Mouse (Mus musculus): ENCODE measurements around the gene Efna2. TPM values are rescaled to one million over a fixed set of nuclear protein-coding genes. Genes with fewer than 3 reads are reported as not detected.

Efna2 gene
- polyA plus RNA-seq (2017; shearing (Covaris generic)): 0.22 TPM

DNA sequence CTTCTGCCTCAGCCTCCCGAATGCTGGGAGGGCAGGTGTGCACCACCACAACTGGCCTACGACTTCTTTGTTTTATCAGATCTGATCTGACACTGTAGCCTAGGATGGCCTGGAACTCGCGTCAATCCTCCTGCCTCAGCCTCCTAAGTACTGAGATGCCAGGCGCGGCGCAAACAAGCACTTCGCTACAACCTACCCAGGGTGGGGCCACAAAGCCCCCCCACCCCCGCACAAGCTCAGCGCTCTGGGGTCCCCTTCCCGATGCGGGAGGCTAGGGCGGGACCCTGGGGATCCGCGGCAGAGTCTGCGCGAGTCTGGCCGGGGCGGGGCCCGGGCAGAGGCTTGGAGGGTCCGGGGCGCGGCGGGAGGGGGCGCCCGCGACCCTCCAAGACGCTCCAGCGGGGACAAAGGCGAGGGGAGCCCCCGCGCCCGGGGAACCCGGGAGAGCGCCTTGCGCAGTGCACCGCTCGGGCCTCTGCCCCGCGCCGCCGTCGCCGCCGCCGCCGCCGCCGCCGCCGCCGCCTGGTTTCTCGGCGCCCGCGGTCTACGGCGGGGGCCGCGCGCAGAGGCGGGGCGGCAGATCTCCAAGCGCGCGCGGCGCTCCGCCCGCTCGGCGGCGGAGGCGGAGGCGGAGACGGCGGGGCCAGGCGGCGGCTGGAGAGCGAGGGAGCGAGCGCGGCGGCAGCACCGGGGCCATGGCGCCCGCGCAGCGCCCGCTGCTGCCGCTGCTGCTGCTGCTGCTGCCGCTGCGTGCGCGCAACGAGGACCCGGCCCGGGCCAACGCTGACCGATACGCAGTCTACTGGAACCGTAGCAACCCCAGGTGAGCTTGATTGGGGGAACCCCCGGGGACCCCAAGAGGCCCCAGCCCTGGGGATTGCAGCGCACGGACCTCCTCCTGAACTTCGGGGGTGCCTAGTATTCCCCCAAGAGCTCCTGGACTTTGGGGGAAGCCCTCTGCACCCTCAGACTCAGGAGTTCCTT is at the start of gene Efna2:
Gene Efna2 (plus strand): TSS at position 415 of the 984 bp plus-strand sequence.

DNA sequence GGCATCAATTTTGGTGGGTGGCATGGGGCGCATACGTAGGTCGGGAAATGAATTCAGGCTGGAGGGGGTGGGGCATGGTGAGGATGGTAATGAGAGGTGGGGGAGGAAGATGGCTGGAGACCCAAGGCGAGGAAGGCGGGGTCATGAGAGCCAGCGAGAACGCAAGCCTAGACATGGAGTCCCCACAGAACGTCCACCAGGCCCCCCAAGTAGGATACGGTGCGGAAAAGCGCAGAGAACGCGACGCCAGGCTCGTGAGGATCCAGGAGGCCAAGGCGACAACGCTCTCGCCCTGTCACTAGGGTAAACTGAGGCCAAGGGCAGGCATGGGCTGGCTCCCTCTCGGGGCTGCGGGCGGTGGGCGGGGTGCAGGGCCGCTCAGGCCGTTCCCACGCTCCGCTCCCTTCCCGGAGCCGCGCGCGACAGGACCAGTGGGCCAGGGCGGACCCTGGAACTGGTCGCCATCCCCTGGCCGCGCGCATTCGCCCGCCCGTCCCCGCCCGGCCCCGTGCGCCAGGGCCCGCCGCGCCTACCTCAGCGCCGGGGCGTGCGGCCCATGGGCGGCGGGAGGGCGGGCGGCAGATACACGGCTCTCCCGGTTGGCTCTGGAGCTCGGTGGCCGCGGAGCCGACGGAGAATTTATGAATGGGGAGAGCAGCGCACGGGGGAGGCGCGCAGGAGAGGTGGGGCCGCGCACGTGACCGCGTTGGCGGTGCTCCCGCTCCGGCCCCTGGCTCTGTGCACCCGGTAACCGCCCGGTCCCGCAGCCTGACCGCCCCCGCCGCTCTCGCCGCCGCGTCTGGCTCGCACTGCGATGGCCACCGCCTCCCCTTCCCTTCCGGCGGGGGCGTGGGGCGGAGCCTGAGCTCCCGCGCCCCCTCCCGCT is 40.5 kb upstream of the Efna2 start, which contains the start of gene Atp5d:
Gene Atp5d (plus strand): TSS at position 80 of the 886 bp plus-strand sequence.

DNA sequence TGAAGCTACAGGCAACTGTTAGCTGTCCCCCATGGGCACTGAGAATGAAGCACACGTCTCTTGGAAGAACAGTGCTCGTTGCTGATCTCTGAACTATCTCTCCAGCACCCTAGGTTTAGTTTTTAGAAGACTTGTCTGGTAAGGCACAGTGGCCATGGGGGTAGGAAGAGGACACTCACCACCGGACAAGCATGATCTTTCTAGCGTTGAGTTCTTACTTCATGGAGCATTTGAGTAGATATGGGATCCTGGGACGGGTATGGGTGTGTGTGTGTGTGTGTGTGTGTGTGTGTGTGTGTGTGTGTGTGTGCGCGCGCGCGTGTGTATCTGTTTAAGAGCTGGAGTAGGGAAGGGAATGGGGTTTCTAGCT is 38.6 kb upstream of the Efna2 start, which contains the start of gene Cbarp:
Gene Cbarp (minus strand): TSS at position 170 of the 370 bp plus-strand sequence.

DNA sequence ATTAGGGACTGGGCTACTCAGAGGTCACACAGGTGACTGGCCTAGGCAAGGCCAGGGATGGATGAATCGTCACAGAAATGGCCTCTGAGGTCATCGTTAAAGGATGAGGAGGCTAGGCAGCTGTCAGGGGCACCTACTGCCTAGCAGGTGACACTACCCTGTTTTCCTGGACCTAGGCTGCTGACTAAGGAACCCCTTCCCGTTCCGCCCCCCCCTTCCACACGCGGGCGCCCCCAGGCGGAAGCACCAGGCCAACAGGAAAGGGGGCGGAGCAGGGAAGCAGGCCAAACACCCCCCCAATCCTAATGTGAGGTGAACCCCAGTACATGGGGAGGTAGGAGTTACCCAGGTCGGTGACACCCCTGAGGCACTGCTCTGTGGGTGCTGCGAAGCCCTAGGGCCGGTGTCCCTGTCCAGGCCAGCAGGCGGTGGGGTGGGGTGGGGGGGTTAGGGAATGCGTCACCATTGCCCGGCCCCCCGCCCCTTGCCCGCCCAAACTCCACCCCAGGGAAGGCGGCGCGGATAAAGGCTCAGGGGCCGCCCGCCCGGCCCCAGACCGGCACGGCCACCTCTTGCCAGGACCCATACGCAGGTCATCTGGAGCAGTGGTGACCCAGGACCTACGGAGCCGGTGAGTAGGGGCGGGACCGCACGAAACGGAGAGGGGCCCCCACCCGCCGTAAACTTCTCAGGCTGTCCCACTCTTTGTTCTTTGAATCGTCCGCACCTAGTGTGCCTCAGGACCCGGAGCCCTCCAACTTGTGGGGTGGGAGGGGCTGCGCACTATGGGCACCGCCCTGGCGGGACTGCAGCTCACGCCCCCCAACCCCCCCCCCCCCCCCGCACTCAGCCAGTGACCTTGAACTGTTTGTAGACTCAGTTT is 31.3 kb upstream of the Efna2 start, which contains the start of gene Midn:
Gene Midn (plus strand): TSS at position 554 of the 883 bp plus-strand sequence.

DNA sequence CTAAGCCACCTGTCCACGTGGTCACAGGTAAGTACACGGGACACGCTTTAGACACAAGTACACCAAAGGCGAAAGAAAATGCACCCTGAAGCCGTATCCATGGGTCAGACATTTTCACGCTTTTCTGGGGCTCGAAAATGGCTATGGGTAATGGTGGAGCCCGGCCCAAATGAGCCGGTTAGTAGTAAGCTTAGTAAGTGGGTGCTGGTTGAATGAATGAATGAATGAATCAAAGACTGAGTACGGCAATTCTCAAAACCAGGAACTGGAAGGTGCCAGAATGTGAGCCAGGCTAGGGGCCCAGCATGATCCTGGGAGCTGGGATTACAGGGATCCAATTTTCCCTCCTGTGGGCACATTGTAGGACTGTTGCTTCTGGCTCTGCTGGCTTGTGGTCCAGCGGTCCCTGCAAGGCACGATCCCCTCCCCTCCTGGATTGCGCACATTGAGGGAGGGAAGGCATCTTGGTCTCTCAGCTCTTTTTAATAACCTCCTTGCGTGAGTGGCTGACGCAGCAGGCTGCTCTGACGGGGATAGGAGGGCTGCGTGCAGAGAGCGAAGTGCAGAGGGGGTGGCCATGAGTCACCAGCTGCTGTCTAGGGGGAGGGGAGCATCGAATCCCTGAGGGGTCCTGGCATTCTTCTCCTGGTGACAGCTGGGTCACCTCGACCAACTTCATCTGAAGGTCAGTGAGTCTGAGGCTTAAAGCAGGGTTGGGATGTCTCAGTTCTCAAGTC is 13.7 kb upstream of the Efna2 start, which contains the start of gene Cirbp:
Gene Cirbp (plus strand): TSS at position 594 of the 737 bp plus-strand sequence.

DNA sequence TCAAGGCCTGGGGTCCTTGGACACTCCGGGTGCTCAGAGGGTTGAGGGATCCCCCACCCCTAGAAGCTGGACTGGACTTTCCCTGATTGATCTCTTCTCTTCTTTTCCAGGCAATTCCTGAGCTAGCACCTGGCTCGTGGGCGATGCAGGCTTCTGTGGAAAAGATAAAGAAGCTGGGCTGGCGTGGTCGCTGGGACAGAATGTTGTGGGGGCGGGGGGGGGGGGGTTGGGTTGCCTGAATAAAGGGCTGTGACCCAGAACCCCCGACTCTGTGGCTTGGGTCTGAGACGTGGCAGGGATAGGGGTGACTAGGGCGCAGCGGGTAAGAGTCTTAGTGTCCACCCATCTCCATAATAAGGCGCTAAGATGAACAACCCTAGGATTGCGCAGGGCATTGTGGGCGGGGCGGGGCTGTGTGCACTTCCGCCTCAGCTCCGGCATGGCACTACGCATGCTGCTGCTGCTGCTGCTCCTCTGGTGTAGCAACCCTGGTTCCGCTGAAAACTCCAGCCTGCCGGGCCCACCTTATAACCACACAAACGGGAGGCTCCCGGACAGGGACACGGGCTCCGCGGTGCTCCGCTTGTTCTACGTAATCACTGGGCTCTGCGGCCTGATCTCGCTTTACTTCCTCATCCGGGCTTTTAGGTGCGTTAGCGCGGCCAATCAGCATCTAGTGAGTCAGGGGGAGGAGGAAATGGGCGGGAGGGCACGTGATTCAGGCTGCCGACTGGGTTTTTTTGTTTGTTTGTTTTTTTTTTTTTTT is 6.6 kb upstream of the Efna2 start, which contains the start of gene 1600002K03Rik:
Gene 1600002K03Rik (plus strand): TSS at position 418 of the 766 bp plus-strand sequence.

DNA sequence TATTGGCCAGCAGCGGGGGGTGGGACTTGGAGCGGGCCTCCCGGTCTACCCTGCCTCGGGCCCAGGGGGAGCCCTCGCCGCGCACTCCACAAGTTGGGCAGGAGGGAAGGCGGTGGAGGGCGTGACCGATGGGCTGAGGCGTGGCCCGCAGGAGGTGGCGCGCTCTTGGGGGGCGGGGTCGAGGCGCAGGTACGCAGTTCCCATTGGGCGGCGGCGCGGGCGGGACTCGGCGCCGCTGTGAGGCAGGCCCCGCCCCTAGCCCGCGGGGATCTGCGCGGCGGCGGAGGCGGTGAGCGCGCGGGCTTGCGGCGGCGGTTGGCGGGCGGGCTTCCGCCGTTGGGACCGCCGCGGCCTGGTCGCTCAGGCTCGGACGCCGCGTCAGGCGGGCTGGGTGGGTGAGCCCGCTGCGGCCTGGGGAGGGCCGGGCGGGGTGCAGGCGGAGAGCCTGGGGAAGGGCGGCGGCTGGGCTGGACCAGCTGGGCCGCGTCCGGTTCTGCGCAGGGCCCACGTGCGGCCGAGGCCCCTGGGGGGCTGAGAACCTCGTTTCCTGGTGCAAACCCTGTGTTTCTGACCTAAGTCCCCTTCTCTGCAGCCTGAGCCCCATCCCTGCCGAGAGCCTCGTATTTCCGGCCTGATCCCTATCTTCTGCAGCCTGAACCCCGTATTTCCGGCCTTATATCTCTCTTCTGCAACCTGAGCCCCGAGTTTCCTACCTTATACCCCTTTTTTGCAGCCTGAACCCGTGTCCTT is 47.3 kb downstream of the Efna2 start, which contains the start of gene Mum1:
Gene Mum1 (plus strand): TSS at position 19 of the 750 bp plus-strand sequence.

Other genes with a start within 250 kb of the Efna2 start
- 83.7 TPM for gene Wdr18, start 219.3 kb upstream of the Efna2 start, polyA plus RNA-seq (2017; shearing (Covaris generic))
- not detected for gene Grin3b, start 208.8 kb upstream of the Efna2 start, polyA plus RNA-seq (2017; shearing (Covaris generic))
- 5.5 TPM for gene Tmem259, start 195.2 kb upstream of the Efna2 start, polyA plus RNA-seq (2017; shearing (Covaris generic))
- 1,187 TPM for gene Cnn2, start 190.9 kb upstream of the Efna2 start, polyA plus RNA-seq (2017; shearing (Covaris generic))
- 71.9 TPM for gene Abca7, start 183.0 kb upstream of the Efna2 start, polyA plus RNA-seq (2017; shearing (Covaris generic))
- gene Arhgap45, start 162.8 kb upstream of the Efna2 start, polyA plus RNA-seq (2017; shearing (Covaris generic)): 974 TPM
- 210 TPM for gene Polr2e, start 139.7 kb upstream of the Efna2 start, polyA plus RNA-seq (2017; shearing (Covaris generic))
- 569 TPM for gene Gpx4, start 132.3 kb upstream of the Efna2 start, polyA plus RNA-seq (2017; shearing (Covaris generic))
- 84.3 TPM for gene Sbno2, start 73.9 kb upstream of the Efna2 start, polyA plus RNA-seq (2017; shearing (Covaris generic))
- gene Stk11, start 63.7 kb upstream of the Efna2 start, polyA plus RNA-seq (2017; shearing (Covaris generic)): 11.9 TPM
- gene Atp5d, start 40.9 kb upstream of the Efna2 start, polyA plus RNA-seq (2017; shearing (Covaris generic)): 434 TPM
- gene Cbarp, start 38.6 kb upstream of the Efna2 start, polyA plus RNA-seq (2017; shearing (Covaris generic)): 2.9 TPM
- gene Midn, start 31.2 kb upstream of the Efna2 start, polyA plus RNA-seq (2017; shearing (Covaris generic)): 1.7 TPM
- gene Cirbp, start 13.5 kb upstream of the Efna2 start, polyA plus RNA-seq (2017; shearing (Covaris generic)): 199 TPM
- 21.6 TPM for gene 1600002K03Rik, start 6.5 kb upstream of the Efna2 start, polyA plus RNA-seq (2017; shearing (Covaris generic))
- gene Mum1, start 47.0 kb downstream of the Efna2 start, polyA plus RNA-seq (2017; shearing (Covaris generic)): 145 TPM
- 305 TPM for gene Ndufs7, start 69.6 kb downstream of the Efna2 start, polyA plus RNA-seq (2017; shearing (Covaris generic))
- 1.6 TPM for gene Gamt, start 81.5 kb downstream of the Efna2 start, polyA plus RNA-seq (2017; shearing (Covaris generic))
- 53.8 TPM for gene Dazap1, start 82.0 kb downstream of the Efna2 start, polyA plus RNA-seq (2017; shearing (Covaris generic))
- gene Rps15, start 113.0 kb downstream of the Efna2 start, polyA plus RNA-seq (2017; shearing (Covaris generic)): 794 TPM
- 0.40 TPM for gene Apc2, start 116.5 kb downstream of the Efna2 start, polyA plus RNA-seq (2017; shearing (Covaris generic))
- gene 2310011J03Rik, start 141.1 kb downstream of the Efna2 start, polyA plus RNA-seq (2017; shearing (Covaris generic)): 87.1 TPM
- gene Pcsk4, start 150.0 kb downstream of the Efna2 start, polyA plus RNA-seq (2017; shearing (Covaris generic)): 26.3 TPM
- not detected for gene Reep6, start 150.5 kb downstream of the Efna2 start, polyA plus RNA-seq (2017; shearing (Covaris generic))
- not detected for gene Adamtsl5, start 168.9 kb downstream of the Efna2 start, polyA plus RNA-seq (2017; shearing (Covaris generic))
- gene Plk5, start 177.0 kb downstream of the Efna2 start, polyA plus RNA-seq (2017; shearing (Covaris generic)): not detected
- 0.29 TPM for gene Mex3d, start 208.2 kb downstream of the Efna2 start, polyA plus RNA-seq (2017; shearing (Covaris generic))
- gene Mbd3, start 220.1 kb downstream of the Efna2 start, polyA plus RNA-seq (2017; shearing (Covaris generic)): 34.4 TPM
- 258 TPM for gene Uqcr11, start 227.3 kb downstream of the Efna2 start, polyA plus RNA-seq (2017; shearing (Covaris generic))

Data from inflammation-experienced regulatory T-cells, adult 16 weeks (primary cell).